Comparison of ENCODE assay signal across 8 mouse cellular contexts in the genomic region with DNA sequence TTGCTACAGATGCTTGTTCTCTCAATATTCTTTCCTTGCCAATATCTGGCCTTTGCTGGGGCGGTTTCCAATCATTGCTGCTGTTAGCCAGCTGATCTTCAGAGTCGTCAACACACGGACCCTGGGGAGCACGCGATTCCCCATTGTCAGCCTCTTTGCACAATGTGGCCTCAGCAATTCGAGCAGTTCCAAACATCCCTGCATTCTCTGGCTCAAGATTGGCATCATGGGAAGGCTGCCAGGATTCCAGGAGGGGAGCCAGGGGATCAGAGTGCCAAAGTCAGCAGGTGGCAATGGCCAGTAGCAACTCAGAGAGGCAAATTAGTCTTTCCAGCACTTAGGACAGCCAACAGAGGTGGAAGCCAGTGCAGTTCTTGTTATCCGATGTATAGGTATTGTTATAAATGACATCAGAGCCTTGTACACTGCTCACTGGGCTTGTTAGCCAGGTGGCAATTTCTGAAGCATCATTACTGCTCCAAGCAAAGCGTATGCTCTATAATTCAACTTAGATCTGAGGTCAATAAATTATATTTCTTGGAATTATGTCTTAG.
A peak's percentile ranks its signal among the peaks of the same experiment; 100 is the strongest.
DNase-seq lines count a peak whose midpoint lies in the region; ATAC-seq lines count a peak whose summit lies in the region.

No protein-coding gene starts in this region.

- 19% methylated on average over 8 of the region's 8 CpGs for WGBS in forebrain, embryonic 15.5 days
- WGBS in forebrain, embryonic 11.5 days, result 62% methylated on average over 8 of the region's 8 CpGs
- WGBS in heart, embryonic 16.5 days, result 37% methylated on average over 8 of the region's 8 CpGs

- H3K9ac ChIP-seq in forebrain, embryonic 15.5 days (replicated peaks), result no peak overlapping the region
- no peak overlapping the region for H3K9ac ChIP-seq in forebrain, embryonic 11.5 days (ENCODE audit: low read length)
- no peak overlapping the region for H3K9ac ChIP-seq in heart, embryonic 16.5 days (ENCODE audit: low read length)

- peak; percentile 73 for ATAC-seq in forebrain, embryonic 15.5 days (replicated peaks)
- ATAC-seq in forebrain, embryonic 11.5 days (replicated peaks; ENCODE audit: low FRiP score), result no peak
- peak; percentile 18; the same call in 1 of the 2 replicates for ATAC-seq in heart, embryonic 16.5 days (replicated peaks; ENCODE audit: extremely low read depth, insufficient read depth, low FRiP score)

- H3K9me3 ChIP-seq in forebrain, embryonic 15.5 days, result no peaks in the 10 kb centered on the region
- H3K9me3 ChIP-seq in forebrain, embryonic 11.5 days (ENCODE audit: control insufficient read depth, low read length), result no peaks in the 10 kb centered on the region
- H3K9me3 ChIP-seq in heart, embryonic 16.5 days (replicated peaks; ENCODE audit: control insufficient read depth, low read length), result no peaks in the 10 kb centered on the region

- H3K4me3 ChIP-seq in forebrain, embryonic 15.5 days, result no peak overlapping the region
- H3K4me3 ChIP-seq in forebrain, embryonic 11.5 days (ENCODE audit: low read depth, low read length), result no peak overlapping the region
- H3K4me3 ChIP-seq in heart, embryonic 16.5 days (ENCODE audit: low read length), result no peak overlapping the region

- no peak for DNase-seq in forebrain, embryonic 11.5 days (ENCODE audit: low spot score)
- peak; percentile 40 to 58 for DNase-seq in right cerebral cortex, postnatal 10 days (ENCODE audit: low spot score in 2 of 2)
- DNase-seq in right cerebral cortex, postnatal 25 days, result no peak
- DNase-seq in lung, postnatal 10 days, result peak; percentile 78
- no peak for DNase-seq in spleen, postnatal 36 days (ENCODE audit: low spot score in 2 of 2)
- DNase-seq in embryo, embryonic 11 days, result no peak

- no peak overlapping the region for H3K4me2 ChIP-seq in forebrain, embryonic 15.5 days (replicated peaks)
- H3K4me2 ChIP-seq in forebrain, embryonic 11.5 days (ENCODE audit: low read depth, low read length, severe bottlenecking), result no peak overlapping the region
- H3K4me2 ChIP-seq in heart, embryonic 16.5 days (ENCODE audit: low read depth, low read length), result no peak overlapping the region

- H3K27me3 ChIP-seq in forebrain, embryonic 15.5 days, result no peaks in the 10 kb centered on the region
- no peaks in the 10 kb centered on the region for H3K27me3 ChIP-seq in forebrain, embryonic 11.5 days (ENCODE audit: control insufficient read depth, insufficient read depth, low read length)
- no peaks in the 10 kb centered on the region for H3K27me3 ChIP-seq in heart, embryonic 16.5 days (ENCODE audit: control insufficient read depth, insufficient read depth, low read length)

- peaks cover 5% of the 10 kb centered on the region for H3K4me1 ChIP-seq in forebrain, embryonic 15.5 days
- no peaks in the 10 kb centered on the region for H3K4me1 ChIP-seq in forebrain, embryonic 11.5 days (replicated peaks; ENCODE audit: control insufficient read depth, insufficient read depth, low read length)
- H3K4me1 ChIP-seq in heart, embryonic 16.5 days (ENCODE audit: control insufficient read depth, insufficient read depth, low read length), result peaks cover 8% of the 10 kb centered on the region

- no peak overlapping the region for H3K27ac ChIP-seq in forebrain, embryonic 15.5 days (replicated peaks)
- H3K27ac ChIP-seq in forebrain, embryonic 11.5 days (ENCODE audit: low read depth, low read length), result no peak overlapping the region
- H3K27ac ChIP-seq in heart, embryonic 16.5 days (ENCODE audit: low read length), result no peak overlapping the region

- no peaks in the 10 kb centered on the region for H3K36me3 ChIP-seq in forebrain, embryonic 15.5 days
- no peaks in the 10 kb centered on the region for H3K36me3 ChIP-seq in forebrain, embryonic 11.5 days (ENCODE audit: control insufficient read depth, insufficient read depth, low read length)
- H3K36me3 ChIP-seq in heart, embryonic 16.5 days (ENCODE audit: control insufficient read depth, insufficient read depth), result no peaks in the 10 kb centered on the region

Comparison
In these comparisons a context has a peak if more than half of its experiments do, and no peak if none do; other contexts are left out.
1. DNase-seq: peak in right cerebral cortex, postnatal 10 days (2 of 2) and lung, postnatal 10 days (single experiment); none in forebrain, embryonic 11.5 days (single experiment), right cerebral cortex, postnatal 25 days (single experiment), spleen, postnatal 36 days (0 of 2) and embryo, embryonic 11 days (single experiment).